Mouse (Mus musculus): Measurements from ENCODE around the gene Ppp3cb.

The Ppp3cb gene

GRCm38 (mm10) chr14:20480195-20480579 lies 66.2 kb downstream of the Ppp3cb start:
- DNase-seq (ENCODE audit: low spot score in 2 of 2) = no peak

- peak; percentile 59 to 64 for DNase-seq (ENCODE audit: low spot score in 2 of 2)
Measured at GRCm38 (mm10) chr14:20479291-20480194, 66.8 kb downstream of the Ppp3cb start, which contains the start of gene Anxa7. Gene Anxa7 (minus strand): TSS chr14:20480133.

- DNase-seq (ENCODE audit: low spot score in 2 of 2) = peak in 1 of 2 experiments; percentile 9
Measured at GRCm38 (mm10) chr14:20478801-20479200, 67.6 kb downstream of the Ppp3cb start.

GRCm38 (mm10) chr14:20478385-20478784 lies 68.0 kb downstream of the Ppp3cb start:
- DNase-seq (ENCODE audit: low spot score in 2 of 2) = no peak

- no peak for DNase-seq (ENCODE audit: low spot score in 2 of 2)
Measured at GRCm38 (mm10) chr14:20477261-20478025, 68.9 kb downstream of the Ppp3cb start.

- no peak for DNase-seq (ENCODE audit: low spot score in 2 of 2)
Measured at GRCm38 (mm10) chr14:20460216-20460615, 86.2 kb downstream of the Ppp3cb start.

GRCm38 (mm10) chr14:20458378-20458777 lies 88.0 kb downstream of the Ppp3cb start:
- DNase-seq (ENCODE audit: low spot score in 2 of 2) = no peak

GRCm38 (mm10) chr14:20452929-20453328 lies 93.4 kb downstream of the Ppp3cb start:
- no peak for DNase-seq (ENCODE audit: low spot score in 2 of 2)

GRCm38 (mm10) chr14:20451765-20452331 lies 94.5 kb downstream of the Ppp3cb start, which contains the start of gene Cfap70:
Gene Cfap70 (minus strand): TSS chr14:20452226.
- peak; percentile 19 to 59 for DNase-seq (ENCODE audit: low spot score in 2 of 2)

- DNase-seq (ENCODE audit: low spot score in 2 of 2) = no peak
Measured at GRCm38 (mm10) chr14:20451302-20451701, 95.1 kb downstream of the Ppp3cb start.
